8 mouse cellular contexts compared by ENCODE assay signal in genomic region chr1:91494457-91495140, GRCm38 (mm10). TPM values are rescaled to one million over a fixed set of nuclear protein-coding genes. Genes with fewer than 3 reads are reported as not detected.
DNase-seq lines count a peak whose midpoint lies in the region; ATAC-seq and TF ChIP-seq lines count a peak whose summit lies in the region.

TSS of gene Traf3ip1 (plus strand) at chr1:91494647.

- peak; percentile 90 for TF ChIP-seq POLR2A in olfactory bulb, adult 2 months (IDR thresholded peaks at IDR 0.05; ENCODE audit: insufficient read depth, low read depth, low read length)
- peak; percentile 57; the same call in 1 of the 2 replicates for TF ChIP-seq POLR2A in thymus, adult 2 months (IDR thresholded peaks at IDR 0.05; ENCODE audit: control insufficient read depth, extremely low read depth, insufficient read depth, low read length, poor library complexity)

- H3K27ac ChIP-seq in forebrain, embryonic 15.5 days (replicated peaks) = no peak within 1 kb of the TSS
- H3K27ac ChIP-seq in layer of hippocampus, adult 2 months = peak within 1 kb of the TSS; percentile 86
- H3K27ac ChIP-seq in lung, embryonic 14.5 days (ENCODE audit: low read depth) = no peak within 1 kb of the TSS
- no peak within 1 kb of the TSS for H3K27ac ChIP-seq in olfactory bulb, adult 2 months (ENCODE audit: insufficient read depth, low read depth, low read length)
- H3K27ac ChIP-seq in thymus, adult 2 months (ENCODE audit: control insufficient read depth, insufficient read depth, low read length) = no peak within 1 kb of the TSS

- intact Hi-C loops in heart, postnatal 36 days (cut with DNase I) = loop anchor here (2.0 kb wide), 1 partner anchor 46 kb away; the partner anchor contains the start of gene Asb1

- peak within 1 kb of the TSS; percentile 66 for H3K4me3 ChIP-seq in forebrain, embryonic 15.5 days
- peak within 1 kb of the TSS; percentile 98 for H3K4me3 ChIP-seq in layer of hippocampus, adult 2 months
- peak within 1 kb of the TSS; percentile 90 for H3K4me3 ChIP-seq in lung, embryonic 14.5 days (ENCODE audit: low read depth, low read length)
- peak within 1 kb of the TSS; percentile 57 for H3K4me3 ChIP-seq in olfactory bulb, adult 2 months (ENCODE audit: insufficient read depth, low read depth, low read length)
- peak within 1 kb of the TSS; percentile 68 for H3K4me3 ChIP-seq in thymus, adult 2 months (ENCODE audit: control insufficient read depth, insufficient read depth, low read length)

- H3K4me2 ChIP-seq in forebrain, embryonic 15.5 days (replicated peaks) = peak within 1 kb of the TSS; percentile 82
- H3K4me2 ChIP-seq in lung, embryonic 14.5 days = peak within 1 kb of the TSS; percentile 89

- under 1% methylated on average over 79 of the region's 79 CpGs for WGBS in forebrain, embryonic 15.5 days
- WGBS in lung, embryonic 14.5 days = under 1% methylated on average over 79 of the region's 79 CpGs
- under 1% methylated on average over 79 of the region's 79 CpGs for WGBS in olfactory bulb, adult 2 months
- WGBS in thymus, adult 2 months = under 1% methylated on average over 79 of the region's 79 CpGs

- H3K36me3 ChIP-seq in forebrain, embryonic 15.5 days = peaks cover 2% of the 10 kb centered on the region; the same call in 1 of the 2 replicates
- no peaks in the 10 kb centered on the region for H3K36me3 ChIP-seq in lung, embryonic 14.5 days (ENCODE audit: insufficient read depth)
- H3K36me3 ChIP-seq in thymus, adult 2 months (ENCODE audit: control insufficient read depth, insufficient read depth, low read length) = no peaks in the 10 kb centered on the region

- H3K4me1 ChIP-seq in forebrain, embryonic 15.5 days = peaks cover 19% of the 10 kb centered on the region
- no peaks in the 10 kb centered on the region; the same call in 1 of the 2 replicates for H3K4me1 ChIP-seq in lung, embryonic 14.5 days (ENCODE audit: insufficient read depth)
- H3K4me1 ChIP-seq in olfactory bulb, adult 2 months (ENCODE audit: control insufficient read depth, insufficient read depth, low read length) = peaks cover 20% of the 10 kb centered on the region
- peaks cover 10% of the 10 kb centered on the region for H3K4me1 ChIP-seq in thymus, adult 2 months (replicated peaks; ENCODE audit: control insufficient read depth, insufficient read depth, low read length)

- DNase-seq in ES-CJ7 (ENCODE audit: low read depth, low spot score) = peak; percentile 94
- peak; percentile 94 for DNase-seq in cerebellum, adult 11 months
- peak; percentile 90 to 92 for DNase-seq in heart, postnatal 36 days
- peak; percentile 90 to 92 for DNase-seq in layer of hippocampus, adult 2 months (ENCODE audit: low spot score in 2 of 2)
- peak; percentile 94 for DNase-seq in lung, embryonic 14.5 days
- DNase-seq in thymus, adult 2 months = peak; percentile 92

- no peaks in the 10 kb centered on the region for H3K9me3 ChIP-seq in forebrain, embryonic 15.5 days
- H3K9me3 ChIP-seq in lung, embryonic 14.5 days (ENCODE audit: low read depth, low read length) = no peaks in the 10 kb centered on the region

- ATAC-seq in forebrain, embryonic 15.5 days (replicated peaks) = peak; percentile 100
- ATAC-seq in lung, embryonic 14.5 days (ENCODE audit: insufficient read depth) = peak; percentile 99

- no peak; the same call in 1 of the 2 replicates for TF ChIP-seq CTCF in layer of hippocampus, adult 2 months (conservative IDR thresholded peaks at IDR 0.05)
- 0 out of 2 replicates have a peak, but pooled peaks have one; percentile 3 for TF ChIP-seq CTCF in lung, embryonic 14.5 days (IDR thresholded peaks at IDR 0.05; ENCODE audit: low read depth)
- no peak for TF ChIP-seq CTCF in olfactory bulb, adult 2 months (IDR thresholded peaks at IDR 0.05; ENCODE audit: insufficient read depth, low read depth, low read length)
- peak; percentile 50; the same call in 1 of the 2 replicates for TF ChIP-seq CTCF in thymus, adult 2 months (IDR thresholded peaks at IDR 0.05; ENCODE audit: borderline replicate concordance, control insufficient read depth, extremely low read depth, insufficient read depth, low read length, poor library complexity)

- H3K9ac ChIP-seq in forebrain, embryonic 15.5 days (replicated peaks) = peak within 1 kb of the TSS; percentile 61
- H3K9ac ChIP-seq in lung, embryonic 14.5 days = peak within 1 kb of the TSS; percentile 74

- no peaks in the 10 kb centered on the region for H3K27me3 ChIP-seq in forebrain, embryonic 15.5 days
- no peaks in the 10 kb centered on the region for H3K27me3 ChIP-seq in lung, embryonic 14.5 days (ENCODE audit: insufficient read depth, low read length)
- H3K27me3 ChIP-seq in thymus, adult 2 months (ENCODE audit: control insufficient read depth, insufficient read depth, low read length) = no peaks in the 10 kb centered on the region

RNA-seq across cellular contexts. Expression of gene Traf3ip1, which starts in this region (rescaled TPM):
- 9.5 and 10.6 TPM in 2 replicates for polyA plus RNA-seq in forebrain, embryonic 15.5 days (2015; fragmentation: Nextera tagmentation; extraction: Ambion mirVana)
- 1 to 10 TPM; 4.6 to 5.4 TPM for total RNA-seq in heart, postnatal 36 days (2021)
- 10 to 100 TPM; 11.0 to 13.6 TPM for total RNA-seq in layer of hippocampus, adult 2 months (2021)
- polyA plus RNA-seq in lung, embryonic 14.5 days (2014; fragmentation: Nextera tagmentation; extraction: Ambion mirVana) = 6.9 and 8.0 TPM in 2 replicates
- not detected in 2 replicates for polyA plus RNA-seq in olfactory bulb, adult 2 months (2012; ENCODE audit: insufficient read depth, insufficient read length, low replicate concordance, missing spikeins)
- polyA plus RNA-seq in thymus, adult 2 months (2012; rRNA removed) = 7.1 and 7.7 TPM in 2 replicates

Comparison
In these comparisons a context has a peak if more than half of its experiments do, and no peak if none do; other contexts are left out.
1. CTCF ChIP-seq: peak in lung, embryonic 14.5 days (single experiment) and thymus, adult 2 months (single experiment); none in layer of hippocampus, adult 2 months (single experiment) and olfactory bulb, adult 2 months (single experiment).
2. Peak in every context shown above with its lines, with median percentiles within 50 percentile points of each other: DNase-seq and H3K4me3 ChIP-seq.